Mouse (Mus musculus) heart, embryonic 15.5 days (tissue): ENCODE results near the gene Ssx9. TPM values are rescaled to one million over a fixed set of nuclear protein-coding genes. Genes with fewer than 3 reads are reported as not detected.
"Not testable (repeated sequence)": the region's sequence is repeated elsewhere in the genome, so short reads cannot be mapped to it uniquely, and the experiment has no call there.

Experiments
- ATAC-seq: fragments of 200-750 bp; cut with Nextera tagmentation; replicated peaks from 2 replicates; pipeline ENCODE4 v1.8.0; 2017; ENCODE audit warnings: low read depth, moderate TSS enrichment; ENCODE audit not compliant: insufficient number of reproducible peaks, insufficient read depth, low FRiP score
- H3K27ac ChIP-seq: fragments of 300-500 bp; sonication (generic); 2 replicates; pipeline ENCODE4 v1.5.1; 2015; ENCODE audit warnings: mild to moderate bottlenecking, inconsistent platforms
- H3K27me3 ChIP-seq: fragments of 300-500 bp; sonication (generic); 2 replicates; pipeline ENCODE4 v1.6.1; 2015; ENCODE audit warnings: inconsistent platforms
- H3K36me3 ChIP-seq: fragments of 300-500 bp; sonication (generic); 2 replicates; pipeline ENCODE4 v1.6.1; 2015; ENCODE audit warnings: mild to moderate bottlenecking, inconsistent platforms
- H3K4me1 ChIP-seq: fragments of 300-500 bp; sonication (generic); replicated peaks from 2 replicates; pipeline ENCODE4 v1.6.1; 2015; ENCODE audit warnings: inconsistent platforms
- H3K4me2 ChIP-seq: fragments of 300-500 bp; sonication (generic); 2 replicates; pipeline ENCODE4 v1.6.1; 2015; ENCODE audit warnings: inconsistent platforms, mild to moderate bottlenecking, moderate library complexity
- H3K4me3 ChIP-seq: fragments of 300-500 bp; sonication (generic); 2 replicates; pipeline ENCODE4 v1.5.1; 2015; ENCODE audit warnings: mild to moderate bottlenecking, inconsistent platforms
- H3K9ac ChIP-seq: fragments of 300-500 bp; sonication (generic); 2 replicates; pipeline ENCODE4 v1.6.1; 2015; ENCODE audit warnings: mild to moderate bottlenecking, inconsistent platforms
- H3K9me3 ChIP-seq: fragments of 300-500 bp; sonication (generic); replicated peaks from 2 replicates; pipeline ENCODE4 v1.6.1; 2016; ENCODE audit warnings: inconsistent platforms
- WGBS: fragments of 180-500 bp; shearing (Covaris S2); methylation state at CpG from one replicate; pipeline ENCODE4 v1.1.7; 2015; ENCODE audit warnings: mixed read lengths; 5-methylcytosine and 5-hydroxymethylcytosine counted together
- polyA plus RNA-seq: library from polyadenylated mRNA; unstranded; fragments of >200 nt; fragmentation: Nextera tagmentation; extraction: Ambion mirVana; gene quantifications from 2 replicates; pipeline ENCODE4 v1.2.1, GENCODE M21; 2015

Ssx9 gene
- not detected in 2 replicates for polyA plus RNA-seq

- WGBS: 47% methylated on average over 2 of the region's 2 CpGs
- H3K9ac ChIP-seq, H3K36me3 ChIP-seq, H3K4me2 ChIP-seq, H3K9me3 ChIP-seq, ATAC-seq, H3K27me3 ChIP-seq, H3K27ac ChIP-seq, H3K4me3 ChIP-seq, H3K4me1 ChIP-seq: not testable (repeated sequence)
Observed at GRCm38 (mm10) chrX:8748132-8748531, at the start of gene Ssx9. Gene Ssx9 (plus strand): TSS chrX:8748432.

DNA sequence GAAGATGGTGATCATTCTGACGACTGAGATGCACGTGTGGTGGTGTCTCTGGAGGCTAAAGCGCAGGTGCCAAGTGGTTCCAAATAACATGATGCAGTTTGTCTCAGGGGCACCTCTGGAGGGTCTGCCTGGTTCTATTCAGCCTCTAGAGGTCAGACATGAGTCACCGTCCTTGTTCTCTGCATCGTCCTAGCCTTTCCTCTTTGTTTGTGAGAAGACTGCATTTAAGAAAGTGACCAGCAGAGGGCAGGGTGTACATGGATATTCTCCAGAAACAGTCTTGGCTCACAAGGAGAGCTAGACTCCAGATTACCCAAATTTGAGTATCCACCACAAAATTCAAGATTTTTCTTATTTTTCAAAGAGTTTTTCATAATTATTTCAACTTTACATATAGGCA is 15.3 kb upstream of the Ssx9 start:
- no peak overlapping the region for H3K9ac ChIP-seq
- H3K36me3 ChIP-seq: no peaks in the 10 kb centered on the region
- H3K27me3 ChIP-seq: no peaks in the 10 kb centered on the region
- ATAC-seq: no peak
- H3K4me3 ChIP-seq: no peak overlapping the region
- H3K4me1 ChIP-seq: no peaks in the 10 kb centered on the region
- H3K9me3 ChIP-seq: no peaks in the 10 kb centered on the region
- H3K27ac ChIP-seq: no peak overlapping the region
- H3K4me2 ChIP-seq: no peak overlapping the region
- WGBS: 53% methylated on average over 5 of the region's 5 CpGs

DNA sequence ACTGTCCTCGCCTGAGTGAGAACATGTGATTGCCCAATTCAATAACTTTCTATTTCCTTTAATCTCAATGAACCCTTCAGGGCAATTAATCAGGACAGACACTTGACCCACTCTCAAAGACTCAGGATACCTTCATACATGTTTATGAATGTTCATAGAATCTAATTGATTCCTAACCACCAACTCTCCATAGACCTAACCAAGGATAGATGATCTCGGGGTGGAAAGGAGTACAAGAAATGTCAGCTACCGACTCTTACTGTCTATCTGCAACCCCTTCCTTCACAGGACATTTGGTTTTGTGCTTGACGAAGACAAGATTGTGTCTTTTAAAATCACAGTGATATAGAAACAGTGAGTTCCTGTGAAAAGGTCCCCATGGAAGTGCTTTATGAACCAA is 55.2 kb downstream of the Ssx9 start, which contains the start of gene Ssxb5:
Gene Ssxb5 (plus strand): TSS at position 301 of the 400 bp plus-strand sequence.
- H3K4me1 ChIP-seq, H3K27me3 ChIP-seq, H3K9me3 ChIP-seq, H3K36me3 ChIP-seq, H3K4me3 ChIP-seq, ATAC-seq, H3K27ac ChIP-seq, H3K4me2 ChIP-seq, H3K9ac ChIP-seq: not testable (repeated sequence)
- 68% methylated on average over 4 of the region's 4 CpGs for WGBS

Other genes starting within 250 kb of the Ssx9 start
- not detected in 2 replicates for gene Gm14459, start 223.5 kb upstream of the Ssx9 start, polyA plus RNA-seq
- gene Ssxb6, start 200.2 kb upstream of the Ssx9 start, polyA plus RNA-seq: not detected in 2 replicates
- not detected in 2 replicates for gene Ssxb3, start 156.6 kb upstream of the Ssx9 start, polyA plus RNA-seq
- not detected in 2 replicates for gene Ssxb8, start 57.6 kb upstream of the Ssx9 start, polyA plus RNA-seq
- gene Ssxb5, start 55.3 kb downstream of the Ssx9 start, polyA plus RNA-seq: not detected in 2 replicates
- not detected in 2 replicates for gene Gm6592, start 95.6 kb downstream of the Ssx9 start, polyA plus RNA-seq
- gene Gm5751, start 125.8 kb downstream of the Ssx9 start, polyA plus RNA-seq: not detected in 2 replicates
- gene B630019K06Rik, start 143.9 kb downstream of the Ssx9 start, polyA plus RNA-seq: 1.8 and 1.9 TPM in 2 replicates
- gene Fthl17b, start 214.5 kb downstream of the Ssx9 start, polyA plus RNA-seq: not detected in 2 replicates
- gene Fthl17c, start 228.1 kb downstream of the Ssx9 start, polyA plus RNA-seq: not detected in 2 replicates
- gene Fthl17d, start 238.3 kb downstream of the Ssx9 start, polyA plus RNA-seq: not detected in 2 replicates